Mouse (Mus musculus): ENCODE measurements around the gene Ctnnd2.
A peak's percentile ranks its signal among the peaks of the same experiment; 100 is the strongest.

Gene Ctnnd2

DNA sequence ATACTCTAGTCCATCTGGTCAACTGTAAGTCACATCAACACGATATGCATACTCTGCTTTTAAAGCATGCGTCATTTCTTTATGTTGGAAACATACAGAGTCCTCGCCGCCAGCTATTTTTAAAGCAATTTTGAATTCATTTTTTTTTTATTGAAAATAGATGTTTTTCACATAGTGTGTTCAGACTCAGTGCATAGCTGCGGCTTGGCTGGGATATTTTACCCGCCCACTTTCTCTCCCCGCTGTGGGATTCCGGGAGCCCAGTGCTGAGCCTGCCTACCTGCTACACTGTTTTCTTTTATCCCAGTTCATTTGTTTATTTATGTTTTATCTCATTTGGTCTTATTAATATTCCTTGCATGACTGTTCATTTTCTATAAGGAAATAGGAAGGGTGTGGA lies 724.9 kb downstream of the Ctnnd2 start:
- no peak for DNase-seq

DNA sequence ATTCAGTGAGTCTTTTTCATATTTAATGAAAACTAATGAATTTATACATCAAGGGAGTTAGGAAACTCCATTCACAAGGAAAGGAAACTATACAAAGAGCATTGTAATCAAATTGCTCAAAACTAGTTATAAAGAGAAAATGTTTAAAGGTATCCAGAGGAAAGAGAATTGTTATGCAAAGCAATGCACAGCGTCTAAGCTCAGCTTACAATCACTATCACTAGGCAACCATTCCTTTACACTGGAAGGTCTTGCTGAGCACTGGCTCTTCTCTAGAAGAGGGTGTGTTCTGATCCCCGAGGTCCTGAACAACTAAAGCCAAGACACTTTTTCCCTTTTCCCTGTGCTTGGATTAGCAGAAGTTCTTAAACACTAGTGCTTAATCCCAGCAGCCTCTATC lies 735.6 kb downstream of the Ctnnd2 start:
- DNase-seq, result no peak

DNA sequence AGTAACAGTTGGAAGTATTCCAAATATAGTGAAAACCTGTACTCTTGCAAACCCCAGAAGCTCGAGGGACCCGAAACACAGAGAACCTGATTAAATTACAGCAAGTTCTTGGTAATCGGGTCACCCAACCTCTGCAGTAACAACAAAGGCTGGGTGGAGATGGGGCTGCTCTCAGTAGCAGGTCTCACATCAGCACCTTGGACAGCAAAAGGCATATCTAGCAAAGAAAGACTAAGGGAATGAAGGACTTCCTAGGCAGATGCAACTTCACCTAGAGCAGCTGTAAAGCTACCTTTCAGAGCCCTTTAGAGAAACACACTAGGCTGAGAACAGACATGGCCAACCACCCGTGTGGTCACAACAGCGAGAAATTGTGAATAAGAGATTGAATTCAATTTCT lies 741.0 kb downstream of the Ctnnd2 start:
- no peak for DNase-seq

DNA sequence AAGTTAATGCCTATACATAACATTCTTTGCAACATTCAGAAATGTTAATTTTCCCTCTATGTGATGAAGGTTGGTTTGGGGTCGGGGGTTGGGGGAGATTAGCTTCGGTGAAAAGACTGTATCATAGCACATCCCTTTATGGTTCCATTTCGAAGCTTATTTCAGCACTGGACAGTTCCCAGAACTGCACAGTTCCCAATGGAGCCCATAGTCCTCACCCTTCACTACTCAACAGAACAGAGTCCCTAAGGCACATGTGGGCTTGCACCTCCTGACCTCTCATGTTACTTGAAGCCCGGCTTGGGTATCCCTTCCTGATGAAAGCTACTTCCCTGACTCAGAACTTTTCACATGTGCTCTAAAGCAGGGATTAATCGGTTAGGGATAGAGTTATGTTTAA lies 753.4 kb downstream of the Ctnnd2 start:
- DNase-seq, result no peak

DNA sequence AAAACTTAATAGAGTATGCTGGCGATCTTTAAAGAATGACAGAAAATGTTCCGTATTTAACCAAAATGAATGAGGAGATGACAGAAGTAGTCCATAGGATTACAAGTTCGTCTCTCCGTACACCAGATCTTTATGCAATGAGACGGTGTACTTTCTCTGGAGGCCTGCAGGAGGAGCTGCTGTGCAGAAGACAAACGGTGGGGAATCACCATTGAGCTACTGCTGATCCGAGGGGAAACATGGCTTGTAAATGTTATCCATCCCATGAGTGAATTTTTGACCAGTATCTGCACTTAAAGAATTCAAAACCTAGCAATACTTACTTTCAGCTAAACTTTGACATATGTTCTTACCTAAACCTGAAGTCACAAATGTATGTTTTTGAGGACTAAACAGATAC lies 755.2 kb downstream of the Ctnnd2 start:
- DNase-seq, result peak; percentile 25 to 26

DNA sequence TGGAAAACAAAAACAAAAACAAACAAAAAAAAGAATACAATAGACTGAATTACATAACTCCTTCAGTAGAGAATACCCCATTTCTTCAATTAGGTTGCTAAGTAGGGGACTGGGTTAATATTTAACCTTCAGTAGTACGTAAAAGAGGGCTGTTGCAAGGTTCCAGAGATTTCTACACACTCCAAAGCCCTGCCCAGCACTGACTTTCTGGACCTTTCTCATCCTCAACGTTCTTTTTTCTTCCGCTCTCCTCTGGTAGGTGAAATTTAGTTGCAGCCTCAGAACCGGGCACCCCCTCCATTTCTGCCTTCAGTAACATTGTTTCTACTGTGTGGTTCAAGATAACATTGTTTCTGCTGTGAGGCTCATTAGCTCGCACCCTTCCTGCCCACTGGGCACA lies 759.5 kb downstream of the Ctnnd2 start:
- no peak for DNase-seq

DNA sequence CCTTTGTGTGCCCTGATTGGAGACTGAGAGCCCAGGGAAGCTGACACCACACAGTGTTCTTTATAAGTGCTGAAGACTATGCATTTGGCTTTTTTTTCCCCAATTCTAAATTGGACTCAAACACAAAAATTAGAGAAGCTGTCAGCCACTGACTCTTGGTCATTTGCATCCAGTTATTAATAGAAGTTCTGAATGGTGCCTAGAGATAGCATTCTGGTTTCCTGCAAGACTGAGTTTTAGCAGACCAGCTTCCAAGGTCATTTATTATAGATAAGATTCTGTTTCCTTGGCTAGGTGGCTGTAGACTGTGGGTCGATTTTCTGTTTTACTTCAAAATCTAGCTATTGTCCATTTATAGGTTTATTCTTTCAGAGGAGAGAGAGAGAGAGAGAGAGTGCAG lies 773.5 kb downstream of the Ctnnd2 start:
- no peak for DNase-seq

DNA sequence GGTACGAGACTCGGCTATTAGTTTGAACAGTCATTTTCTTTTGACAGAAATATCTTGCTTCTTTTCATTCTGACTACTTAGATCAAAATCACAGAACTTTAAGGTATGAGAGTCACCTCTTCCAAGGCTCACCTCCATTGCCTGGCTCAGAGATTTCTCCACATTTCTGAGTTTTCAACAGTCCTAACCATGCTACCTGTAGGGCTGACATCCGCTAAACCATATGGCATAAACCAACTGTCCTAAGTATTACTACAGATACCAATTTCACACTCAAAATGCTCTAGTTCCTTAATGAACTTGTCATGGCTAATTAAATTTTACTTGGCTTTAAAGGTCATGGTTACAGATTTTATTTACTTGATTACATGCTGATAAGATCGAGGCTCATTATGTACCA lies 786.1 kb downstream of the Ctnnd2 start:
- no peak for DNase-seq

DNA sequence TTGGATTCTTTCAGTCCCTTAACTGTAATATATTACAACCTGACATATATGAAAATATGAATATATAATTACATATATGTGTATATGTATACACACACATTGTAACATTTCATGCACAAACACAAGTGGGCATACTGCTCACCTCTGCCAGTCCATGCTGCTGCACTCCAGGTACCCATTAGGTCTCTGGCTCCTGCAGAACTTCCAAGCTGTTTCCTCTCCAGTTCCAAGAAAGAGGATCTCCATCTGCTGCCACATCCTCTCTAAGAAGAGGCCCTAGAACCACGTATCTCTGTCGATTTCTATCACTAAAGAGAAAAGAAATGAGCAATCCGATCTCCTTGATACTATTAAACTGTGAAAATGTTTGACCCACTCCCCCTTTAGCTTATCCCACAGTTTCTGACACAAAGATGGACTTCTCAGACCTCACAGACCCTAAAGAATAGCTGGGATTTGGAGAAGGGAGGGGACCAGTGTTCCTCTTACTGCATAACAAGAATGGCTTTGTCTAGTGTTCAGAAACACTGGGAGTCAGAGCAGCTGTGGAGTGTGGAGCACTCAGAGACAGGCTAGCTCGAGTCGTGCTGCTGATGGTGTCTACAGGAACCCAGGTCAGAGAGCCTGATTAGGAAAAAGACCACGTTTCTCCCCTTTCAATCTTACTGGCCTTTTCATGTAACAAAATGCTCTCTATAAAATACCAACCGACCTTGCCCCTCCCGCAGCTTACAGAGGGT lies 790.2 kb downstream of the Ctnnd2 start:
- peak; percentile 43 to 51 for DNase-seq

DNA sequence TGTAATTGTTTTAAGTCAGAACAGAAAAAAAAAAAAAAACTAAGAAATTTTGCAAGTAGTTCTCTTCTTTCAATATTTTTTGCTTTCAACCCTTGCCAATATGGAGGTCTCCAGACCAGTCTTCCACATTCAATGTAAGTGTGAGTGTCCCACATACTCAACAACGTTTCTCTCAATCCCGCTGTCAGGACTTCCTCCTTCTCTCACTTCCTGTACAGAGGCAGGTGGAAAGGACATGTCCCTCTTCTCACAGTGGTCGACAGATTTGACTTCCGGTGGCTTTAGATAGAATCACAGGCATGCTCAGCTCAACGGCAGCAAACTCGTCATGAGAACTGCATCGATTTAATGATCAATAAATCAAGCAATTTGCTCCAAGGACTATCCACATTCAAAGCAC lies 791.7 kb downstream of the Ctnnd2 start:
- no peak for DNase-seq

DNA sequence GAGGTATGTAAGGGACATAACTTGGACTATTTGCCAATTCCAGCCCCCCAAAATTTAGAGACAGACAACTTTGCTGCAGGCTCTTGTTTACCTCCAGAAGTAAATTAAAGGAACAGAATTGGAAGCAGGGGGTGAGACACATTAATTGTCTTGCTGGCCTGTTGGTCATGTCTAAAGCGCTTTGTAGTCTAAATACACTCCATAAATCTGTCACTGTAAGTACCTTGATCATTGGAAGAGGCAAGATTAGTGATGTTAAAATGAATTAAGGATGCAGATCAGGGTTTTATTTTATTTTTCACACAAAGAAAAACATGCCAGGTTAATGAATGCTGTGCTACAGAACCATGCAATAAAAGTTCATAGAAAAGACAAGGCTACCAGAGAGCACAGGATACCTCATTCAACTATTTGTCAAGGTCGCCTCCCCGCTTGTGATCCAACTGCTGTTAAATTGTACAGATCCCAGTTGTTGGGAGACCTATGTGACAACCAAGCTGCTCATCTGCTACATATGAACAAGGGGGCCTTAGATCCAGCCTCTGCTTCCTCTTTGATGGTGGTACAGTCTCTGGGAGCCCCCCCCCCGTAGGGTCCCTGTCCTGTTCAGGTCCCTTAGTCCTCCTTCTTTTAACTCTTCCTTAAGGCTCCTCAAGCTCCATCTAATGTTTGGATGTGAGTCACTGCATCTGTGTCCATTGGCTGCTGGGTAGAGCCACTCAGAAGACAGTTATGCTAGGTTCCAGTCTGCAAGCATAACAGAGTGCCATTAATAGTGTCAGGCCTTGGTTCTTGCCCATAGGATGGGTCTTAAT lies 792.7 kb downstream of the Ctnnd2 start:
- no peak for DNase-seq

DNA sequence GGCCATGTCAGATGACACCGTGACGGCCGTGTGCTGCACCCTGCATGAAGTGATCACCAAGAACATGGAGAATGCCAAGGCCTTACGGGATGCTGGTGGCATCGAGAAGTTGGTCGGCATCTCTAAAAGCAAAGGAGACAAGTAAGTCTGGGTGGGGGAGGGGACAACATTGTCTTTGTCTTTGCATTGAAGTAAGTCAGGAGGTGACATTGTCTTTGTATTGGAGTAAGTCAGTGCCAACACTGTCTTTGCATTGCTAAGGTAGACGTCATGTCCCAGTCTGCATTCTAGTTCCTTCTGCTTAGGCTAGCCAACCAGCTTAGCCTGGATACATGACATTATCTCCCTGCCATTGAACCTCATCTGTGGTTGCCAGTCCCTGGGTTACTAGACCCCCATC lies 794.4 kb downstream of the Ctnnd2 start:
- no peak for DNase-seq

DNA sequence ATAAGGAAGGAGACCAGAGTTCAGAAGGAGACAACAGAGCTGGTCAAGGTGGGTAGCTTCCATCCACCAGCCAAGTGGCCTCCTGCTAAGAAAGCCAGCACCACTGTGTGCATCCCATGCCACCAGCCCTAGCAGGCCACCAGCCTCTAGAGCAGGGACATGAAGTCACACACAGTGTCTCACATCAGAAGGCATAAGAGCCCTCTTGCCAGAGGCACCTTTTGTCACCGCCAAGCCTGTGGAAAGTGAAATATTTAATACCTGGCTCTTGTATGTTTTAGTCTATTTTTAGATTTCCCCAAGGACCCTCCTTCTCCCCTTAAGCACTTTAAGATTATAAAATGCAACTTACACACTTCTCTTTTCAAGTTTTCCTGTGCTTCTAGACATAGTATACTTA lies 802.0 kb downstream of the Ctnnd2 start:
- DNase-seq, result no peak

DNA sequence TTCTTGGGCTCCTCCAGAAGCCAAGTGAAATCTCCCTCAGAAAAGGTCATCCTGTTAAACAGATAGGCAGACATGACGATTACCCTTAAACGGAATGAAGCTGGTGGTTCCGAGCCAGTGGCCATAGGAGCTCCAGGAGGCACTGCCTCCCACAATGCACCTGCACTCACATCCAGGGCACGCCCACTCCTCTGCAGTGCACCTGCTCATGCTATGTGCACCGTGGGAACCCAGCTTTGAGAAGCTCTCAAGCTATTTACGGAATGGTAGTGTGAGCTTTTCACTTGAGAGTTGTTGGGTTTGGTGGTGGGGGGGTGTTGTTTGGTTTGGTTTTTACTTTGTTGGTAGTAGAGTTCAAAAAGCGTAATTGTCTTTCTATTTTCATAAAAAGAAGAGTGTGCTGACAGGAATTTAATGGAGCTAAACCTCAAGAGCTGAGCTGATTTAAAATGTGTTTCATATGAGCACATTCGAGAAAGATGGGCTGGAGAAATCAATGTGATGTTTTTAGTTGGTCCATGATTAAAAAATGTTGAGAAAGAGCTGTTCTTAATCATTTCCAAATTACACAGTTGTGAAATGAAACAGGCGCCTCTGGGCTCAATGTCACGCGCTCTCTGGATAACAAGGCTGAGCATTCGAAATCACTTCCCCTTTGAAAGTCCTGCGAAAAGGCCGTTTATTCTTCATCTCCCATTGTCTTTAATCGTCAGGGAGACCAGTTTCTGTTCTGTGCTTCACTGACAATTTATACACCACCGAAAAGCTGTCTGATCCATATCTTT lies 802.8 kb downstream of the Ctnnd2 start:
- no peak for DNase-seq

DNA sequence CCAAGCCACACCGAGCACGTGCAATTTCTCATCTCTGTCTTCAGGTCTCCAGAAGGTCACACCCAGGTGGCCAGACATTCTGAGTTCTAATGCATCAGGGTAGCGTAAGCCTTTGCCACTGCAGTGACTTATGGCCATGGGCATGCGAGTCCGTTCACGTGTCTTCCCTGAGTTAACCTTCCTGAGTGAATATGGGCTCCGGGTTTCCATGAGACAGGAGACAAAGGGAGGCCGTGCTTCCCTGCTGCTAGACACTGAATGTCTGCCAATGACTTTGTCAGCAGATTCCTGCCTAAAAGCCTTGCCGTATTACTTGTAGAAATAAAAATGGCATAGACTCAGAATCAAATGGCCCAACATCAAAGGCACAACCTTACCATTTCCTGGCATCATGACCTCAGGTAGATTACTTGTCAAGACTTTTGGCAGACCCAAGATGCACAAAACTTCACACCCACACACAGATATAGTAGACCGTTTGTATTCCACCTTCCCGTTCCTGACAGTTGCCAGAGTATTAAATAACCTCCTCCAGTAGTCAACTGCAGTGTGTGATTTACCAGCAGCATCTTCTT lies 804.9 kb downstream of the Ctnnd2 start:
- DNase-seq, result peak; percentile 43 to 67

DNA sequence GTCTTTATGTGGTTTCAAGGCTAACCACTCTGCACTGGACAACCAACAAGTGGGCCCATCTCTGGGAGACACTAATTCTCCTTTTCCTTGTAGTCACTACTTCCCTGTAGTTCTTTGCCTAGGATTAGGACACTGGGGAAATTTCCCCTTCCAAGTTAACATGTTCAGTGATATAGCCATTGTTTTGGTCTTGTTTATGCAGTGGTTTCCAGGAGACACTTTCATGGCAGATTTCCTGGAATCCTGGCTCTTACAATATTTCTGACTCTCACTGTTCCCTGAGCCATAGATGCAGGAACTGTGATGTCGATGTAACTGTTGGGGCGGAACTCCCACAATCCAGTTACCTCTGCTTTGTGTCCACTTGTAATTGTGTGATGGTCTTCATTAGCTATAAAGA lies 814.5 kb downstream of the Ctnnd2 start:
- no peak for DNase-seq

DNA sequence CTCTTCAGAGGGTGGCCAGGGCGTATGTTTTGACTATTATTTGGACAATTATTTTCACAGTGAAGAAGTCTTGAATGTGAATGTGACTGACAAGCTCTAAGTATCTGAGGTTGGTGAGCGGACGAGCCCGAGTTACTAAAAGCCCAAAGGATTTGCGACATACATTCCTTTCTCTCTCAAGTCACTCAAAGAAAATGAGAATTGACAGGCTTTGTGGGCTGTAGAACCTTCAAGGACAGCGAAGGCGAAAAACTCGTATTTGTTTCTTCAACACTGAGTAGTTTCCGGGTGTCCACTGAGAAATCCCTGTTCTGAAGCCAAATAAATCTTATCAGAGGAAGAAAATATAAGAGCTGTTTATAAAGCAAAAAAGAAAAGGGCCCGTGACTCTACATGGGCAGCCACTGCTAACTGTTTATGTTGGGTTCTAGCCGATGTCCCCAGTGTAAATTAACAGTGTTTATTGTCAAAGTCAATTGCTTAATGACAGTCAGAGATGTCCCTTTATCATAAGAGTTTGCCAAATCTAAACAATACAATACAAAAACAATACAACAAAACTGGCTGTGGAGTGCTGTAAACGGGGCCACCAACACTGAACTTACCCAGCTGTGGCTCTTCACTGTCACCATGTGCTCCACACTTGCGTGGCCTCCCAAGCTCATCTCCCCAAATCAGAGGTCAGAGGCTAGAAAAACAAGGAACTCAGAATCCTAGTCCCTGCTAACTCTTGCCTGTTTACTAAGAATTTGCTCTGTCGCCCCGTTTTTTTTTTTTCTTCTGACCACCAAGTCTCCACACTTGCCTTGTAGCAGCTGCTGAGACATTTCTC lies 818.2 kb downstream of the Ctnnd2 start:
- DNase-seq, result no peak

DNA sequence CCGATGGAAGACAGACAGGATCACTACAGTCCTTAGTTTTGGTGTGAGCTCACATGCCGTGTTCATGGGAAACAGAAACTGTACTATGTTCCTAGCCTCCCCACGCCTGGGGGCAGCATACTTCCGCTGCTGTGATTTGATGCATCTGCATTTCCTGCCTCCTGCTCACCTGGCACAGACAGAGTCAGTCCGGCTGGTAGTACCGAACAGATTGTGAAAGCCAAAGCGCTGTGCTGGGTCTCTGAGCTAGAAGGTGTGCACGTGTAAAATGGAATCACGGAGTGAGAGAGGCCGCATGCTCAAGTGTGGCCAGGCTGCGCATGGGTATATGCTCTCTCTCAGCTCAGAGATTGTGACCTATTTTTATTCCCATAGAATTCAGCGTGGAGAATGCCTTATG lies 820.0 kb downstream of the Ctnnd2 start:
- peak; percentile 24 to 32 for DNase-seq

DNA sequence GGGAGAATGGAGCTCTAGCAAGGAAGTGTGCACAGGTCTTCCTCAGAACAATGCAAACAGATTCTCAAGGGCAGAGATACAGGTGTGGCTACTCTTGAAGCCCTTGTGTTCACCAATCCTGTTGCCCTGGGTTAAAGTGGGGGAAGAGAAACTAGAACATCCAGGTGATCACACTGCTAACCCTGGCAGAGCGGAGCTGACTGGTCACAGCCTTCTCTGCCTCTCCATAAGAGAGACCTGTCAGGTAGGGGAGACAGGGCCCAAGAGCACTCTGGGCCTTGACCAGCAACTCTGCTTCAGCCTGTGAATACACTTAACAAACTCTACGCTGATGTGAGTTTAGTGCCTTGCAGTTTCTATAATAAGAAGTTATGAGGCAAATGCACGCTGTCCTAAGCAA lies 820.5 kb downstream of the Ctnnd2 start:
- no peak for DNase-seq

DNA sequence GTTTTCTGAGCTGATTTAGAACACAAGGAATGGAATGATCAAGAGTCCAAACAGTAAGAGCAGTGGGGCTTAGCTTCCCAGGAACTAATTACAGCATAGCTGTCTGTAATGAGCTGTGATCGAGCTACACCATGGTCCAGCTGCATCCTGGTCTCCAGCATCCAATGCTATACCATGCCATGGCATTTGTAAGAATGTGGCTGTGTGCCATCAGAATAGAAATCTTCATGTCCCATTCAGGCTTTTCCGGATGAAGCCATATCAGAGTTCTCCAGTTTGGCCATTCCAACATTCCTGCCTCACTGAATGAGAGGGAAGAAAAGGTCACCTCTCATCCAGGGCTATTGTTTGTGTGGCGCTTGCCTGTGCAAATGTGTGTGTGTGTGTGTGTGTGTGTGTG lies 823.0 kb downstream of the Ctnnd2 start:
- DNase-seq, result no peak

DNA sequence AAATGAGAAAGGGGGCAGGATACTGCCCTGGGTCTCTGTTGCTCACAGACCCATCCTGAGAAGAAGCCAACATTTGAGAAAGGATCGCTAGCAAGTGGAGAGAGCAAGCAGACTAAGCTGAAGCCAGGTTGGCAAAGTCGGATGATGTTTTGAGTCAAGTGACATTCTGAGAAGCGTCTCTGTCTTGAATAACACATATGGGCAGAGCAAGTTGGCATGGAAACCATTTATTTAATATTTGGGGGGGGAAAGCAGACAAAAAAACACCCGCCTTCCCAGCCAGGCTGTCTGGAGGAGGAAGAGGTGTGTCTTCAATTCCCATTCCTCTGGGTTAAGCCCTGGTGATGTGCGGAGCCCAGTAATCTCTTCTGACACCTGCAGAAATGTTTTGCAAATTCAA lies 832.1 kb downstream of the Ctnnd2 start:
- no peak for DNase-seq

DNA sequence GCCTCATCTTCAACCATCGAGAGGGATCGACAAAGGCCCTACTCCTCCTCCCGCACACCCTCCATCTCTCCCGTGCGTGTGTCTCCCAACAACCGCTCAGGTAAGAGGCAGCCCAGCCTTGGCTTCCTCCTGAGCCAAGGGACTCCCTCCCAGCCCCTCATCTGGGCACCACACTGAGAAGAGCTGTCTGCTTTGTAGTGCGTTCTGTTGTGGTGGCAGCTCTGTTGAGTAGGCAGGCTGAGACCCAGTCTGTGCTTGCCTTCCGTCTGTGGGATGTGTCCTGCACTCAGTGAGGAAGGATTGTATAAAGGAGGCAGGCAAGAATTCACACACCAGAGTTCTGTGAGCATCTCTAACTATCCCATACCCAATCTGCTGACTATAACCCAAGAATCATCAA lies 832.6 kb downstream of the Ctnnd2 start:
- no peak for DNase-seq
